Mouse (Mus musculus): ENCODE results near the gene Kif4. TPM values are rescaled to one million over a fixed set of nuclear protein-coding genes. Genes with fewer than 3 reads are reported as not detected.

Gene Kif4
- total and polyA plus RNA-seq, 3 experiments, result 3.6 to 66.0 (median 64.4) TPM

DNA sequence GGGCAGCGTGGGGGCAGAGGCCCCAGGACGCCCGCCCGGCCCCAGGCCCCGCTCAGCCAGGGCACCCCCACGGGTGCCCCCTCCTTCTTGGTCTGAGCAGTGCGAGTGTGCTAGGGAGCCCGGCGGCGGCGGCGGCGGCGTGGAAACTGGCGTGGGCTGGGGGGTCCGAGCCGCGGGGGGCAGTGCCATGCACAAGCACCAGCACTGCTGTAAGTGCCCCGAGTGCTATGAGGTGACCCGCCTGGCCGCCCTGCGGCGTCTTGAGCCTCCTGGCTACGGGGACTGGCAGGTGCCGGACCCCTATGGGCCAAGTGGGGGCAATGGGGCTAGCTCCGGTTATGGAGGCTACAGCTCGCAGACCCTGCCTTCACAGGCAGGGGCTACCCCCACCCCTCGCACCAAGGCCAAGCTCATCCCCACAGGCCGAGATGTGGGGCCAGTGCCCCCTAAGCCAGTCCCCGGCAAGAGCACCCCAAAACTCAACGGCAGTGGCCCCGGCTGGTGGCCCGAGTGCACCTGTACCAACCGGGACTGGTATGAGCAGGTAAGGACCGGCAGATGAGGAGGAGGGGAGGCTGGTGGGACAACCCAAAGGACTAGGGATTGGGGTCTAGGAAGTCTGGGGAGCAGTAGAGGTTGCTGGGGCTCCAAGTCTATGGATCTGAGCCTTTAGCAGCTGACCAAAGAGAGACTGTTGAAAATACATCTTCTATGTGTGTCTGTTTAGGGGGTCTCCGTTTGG is 142.5 kb downstream of the Kif4 start:
- no peaks in the 10 kb centered on the region for H3K9me3 ChIP-seq (replicated peaks)
- 0 out of 2 replicates have a peak, but pooled peaks cover 2% of the 10 kb centered on the region for H3K27me3 ChIP-seq (ENCODE audit: insufficient read depth, low read length)
- TF ChIP-seq GATA1 (IDR thresholded peaks at IDR 0.05; ENCODE audit: borderline replicate concordance, low read length) (no peak), POLR2AphosphoS5 (IDR thresholded peaks at IDR 0.05; ENCODE audit: insufficient replicate concordance, low read depth, low read length) (no peak), TAL1 (conservative IDR thresholded peaks at IDR 0.05; ENCODE audit: low read depth, low read length) (no peak), GATA2 (IDR thresholded peaks at IDR 0.05; ENCODE audit: borderline replicate concordance, low read depth, low read length) (no peak), CTCF (IDR thresholded peaks at IDR 0.05; ENCODE audit: low read depth, low read length) (no peak)
- H3K4me3 ChIP-seq (ENCODE audit: low read depth, low read length), result no peak overlapping the region
- no peak for DNase-seq (ENCODE audit: low spot score)
- no peak for ATAC-seq (ENCODE audit: extremely low read depth, insufficient number of reproducible peaks, low FRiP score, poor library complexity, severe bottlenecking)
- no peaks in the 10 kb centered on the region for H3K36me3 ChIP-seq (replicated peaks)
- H3K4me1 ChIP-seq (ENCODE audit: insufficient read depth, low read depth, low read length), result no peaks in the 10 kb centered on the region

DNA sequence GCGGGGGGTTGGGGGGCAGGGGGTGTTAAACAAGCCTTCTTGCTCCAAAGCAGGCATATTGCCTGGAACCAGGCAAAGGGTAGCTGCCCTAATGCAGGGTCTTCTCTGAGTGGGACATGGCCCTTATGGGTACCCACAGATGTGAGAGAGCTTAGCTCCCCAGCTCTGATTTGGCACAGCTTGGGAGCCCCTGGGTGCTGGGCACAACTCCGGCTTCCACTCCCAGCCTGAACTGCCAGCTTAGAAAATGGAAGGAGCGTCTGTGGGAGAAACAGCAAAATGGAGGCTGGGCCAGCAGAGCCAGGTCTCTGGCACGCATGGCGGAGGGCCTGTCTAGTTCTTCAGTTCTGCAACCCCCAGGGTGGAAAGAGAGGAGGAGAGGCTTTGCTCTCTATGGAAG is 143.7 kb downstream of the Kif4 start:
- Histone ChIP-seq H3K27me3 (ENCODE audit: insufficient read depth, low read length) (0 out of 2 replicates have a peak, but pooled peaks cover 2% of the 10 kb centered on the region), H3K36me3 (replicated peaks) (no peaks in the 10 kb centered on the region), H3K9me3 (replicated peaks) (no peaks in the 10 kb centered on the region), H3K4me3 (ENCODE audit: low read depth, low read length) (no peak overlapping the region), H3K4me1 (ENCODE audit: insufficient read depth, low read depth, low read length) (no peaks in the 10 kb centered on the region)
- ATAC-seq (ENCODE audit: extremely low read depth, insufficient number of reproducible peaks, low FRiP score, poor library complexity, severe bottlenecking) (no peak), DNase-seq (ENCODE audit: low spot score) (no peak)
- TF ChIP-seq POLR2AphosphoS5 (IDR thresholded peaks at IDR 0.05; ENCODE audit: insufficient replicate concordance, low read depth, low read length) (no peak), GATA1 (IDR thresholded peaks at IDR 0.05; ENCODE audit: borderline replicate concordance, low read length) (no peak), GATA2 (IDR thresholded peaks at IDR 0.05; ENCODE audit: borderline replicate concordance, low read depth, low read length) (no peak), TAL1 (conservative IDR thresholded peaks at IDR 0.05; ENCODE audit: low read depth, low read length) (no peak), CTCF (IDR thresholded peaks at IDR 0.05; ENCODE audit: low read depth, low read length) (no peak)

DNA sequence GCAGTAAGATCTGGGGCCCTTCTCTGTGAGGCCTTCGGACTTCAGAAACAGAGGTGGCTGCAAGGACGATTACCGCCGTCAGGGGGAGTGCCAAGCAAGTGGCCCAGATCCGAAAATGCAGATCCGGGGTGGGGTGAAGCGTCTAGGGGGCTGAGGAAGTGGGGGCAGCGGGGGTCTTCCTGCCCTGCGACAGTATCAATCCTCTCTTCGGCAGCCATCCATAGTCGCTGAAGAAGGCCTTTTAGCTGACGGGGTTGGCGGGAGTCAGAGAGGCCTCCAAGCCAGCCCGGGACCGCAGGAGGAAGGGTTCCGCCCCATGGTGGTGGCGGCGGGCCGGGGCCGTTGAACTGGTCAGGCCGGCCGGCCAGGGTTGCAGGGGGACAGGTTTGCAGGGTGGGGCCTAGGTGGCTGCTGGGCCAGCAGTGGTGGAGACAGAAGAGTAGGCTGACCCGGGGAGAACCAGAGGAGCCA is 148.8 kb downstream of the Kif4 start:
- DNase-seq (ENCODE audit: low spot score) (no peak), ATAC-seq (ENCODE audit: extremely low read depth, insufficient number of reproducible peaks, low FRiP score, poor library complexity, severe bottlenecking) (no peak)
- Histone ChIP-seq H3K9me3 (replicated peaks) (no peaks in the 10 kb centered on the region), H3K27me3 (ENCODE audit: insufficient read depth, low read length) (peaks cover 3% of the 10 kb centered on the region; the same call in 1 of the 2 replicates), H3K4me1 (ENCODE audit: insufficient read depth, low read depth, low read length) (peaks cover 3% of the 10 kb centered on the region), H3K4me3 (ENCODE audit: low read depth, low read length) (no peak overlapping the region), H3K36me3 (replicated peaks) (no peaks in the 10 kb centered on the region)
- no peak for TF ChIP-seq POLR2AphosphoS5 (IDR thresholded peaks at IDR 0.05; ENCODE audit: insufficient replicate concordance, low read depth, low read length)

DNA sequence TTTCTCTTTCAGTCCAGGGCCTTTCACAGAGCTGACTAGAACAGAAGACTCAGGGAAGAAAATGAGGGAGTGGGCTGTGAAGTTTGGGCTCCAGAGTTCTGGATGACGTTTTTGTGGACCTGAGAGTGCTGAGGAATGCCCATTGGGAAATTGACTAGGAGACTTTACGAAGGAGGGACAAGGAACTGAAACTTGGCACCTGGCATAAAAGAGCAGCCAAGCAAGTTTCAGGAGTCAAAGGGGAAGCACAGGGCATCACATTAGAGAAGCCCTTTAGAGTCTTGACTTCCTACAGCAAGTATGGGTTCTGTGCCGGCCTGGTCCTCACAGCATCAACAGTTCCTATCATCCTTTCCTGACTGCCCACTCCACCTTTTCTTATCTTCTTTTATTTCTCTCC is 149.9 kb downstream of the Kif4 start:
- no peak for ATAC-seq (ENCODE audit: extremely low read depth, insufficient number of reproducible peaks, low FRiP score, poor library complexity, severe bottlenecking)

DNA sequence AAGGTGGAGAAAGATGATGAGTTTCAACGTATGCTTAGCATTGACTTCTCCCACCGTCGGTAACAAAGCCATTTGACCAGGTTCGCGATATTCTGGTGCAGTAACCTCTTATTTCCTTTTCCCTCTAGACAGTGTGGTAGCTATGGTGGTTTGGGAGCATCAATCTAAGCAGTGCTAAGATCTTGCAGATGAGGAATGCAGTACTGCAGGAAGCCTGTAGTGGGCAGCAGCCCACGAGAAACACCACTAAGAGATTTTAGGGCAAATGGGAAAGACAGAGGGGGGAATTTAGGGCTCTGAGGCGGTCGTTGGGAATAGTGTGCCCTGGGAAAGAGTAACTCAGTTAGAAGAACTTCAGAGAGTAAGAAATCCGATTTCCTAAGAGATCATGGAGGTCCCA is 151.0 kb downstream of the Kif4 start:
- Histone ChIP-seq H3K9me3 (replicated peaks) (no peaks in the 10 kb centered on the region), H3K4me1 (ENCODE audit: insufficient read depth, low read depth, low read length) (peaks cover 3% of the 10 kb centered on the region), H3K27me3 (ENCODE audit: insufficient read depth, low read length) (peaks cover 3% of the 10 kb centered on the region; the same call in 1 of the 2 replicates), H3K36me3 (replicated peaks) (no peaks in the 10 kb centered on the region), H3K4me3 (ENCODE audit: low read depth, low read length) (no peak overlapping the region)
- ATAC-seq (ENCODE audit: extremely low read depth, insufficient number of reproducible peaks, low FRiP score, poor library complexity, severe bottlenecking), result no peak
- peak; percentile 3 for DNase-seq (ENCODE audit: low spot score)
- no peak for TF ChIP-seq CTCF (IDR thresholded peaks at IDR 0.05; ENCODE audit: low read depth, low read length)
- TF ChIP-seq GATA2 (IDR thresholded peaks at IDR 0.05; ENCODE audit: borderline replicate concordance, low read depth, low read length), result no peak
- no peak for TF ChIP-seq POLR2AphosphoS5 (IDR thresholded peaks at IDR 0.05; ENCODE audit: insufficient replicate concordance, low read depth, low read length)
- TF ChIP-seq GATA1 (IDR thresholded peaks at IDR 0.05; ENCODE audit: borderline replicate concordance, low read length), result no peak
- TF ChIP-seq TAL1 (conservative IDR thresholded peaks at IDR 0.05; ENCODE audit: low read depth, low read length), result no peak

More for the DNA sequence above, 149.9 kb downstream of the Kif4 start:
- H3K4me1 ChIP-seq (ENCODE audit: insufficient read depth, low read depth, low read length), result peaks cover 3% of the 10 kb centered on the region
- no peaks in the 10 kb centered on the region for H3K36me3 ChIP-seq (replicated peaks)
- DNase-seq (ENCODE audit: low spot score), result no peak
- no peak overlapping the region for H3K4me3 ChIP-seq (ENCODE audit: low read depth, low read length)
- no peaks in the 10 kb centered on the region for H3K9me3 ChIP-seq (replicated peaks)
- TF ChIP-seq POLR2AphosphoS5 (IDR thresholded peaks at IDR 0.05; ENCODE audit: insufficient replicate concordance, low read depth, low read length), result no peak
- no peak for TF ChIP-seq GATA1 (IDR thresholded peaks at IDR 0.05; ENCODE audit: borderline replicate concordance, low read length)
- TF ChIP-seq GATA2 (IDR thresholded peaks at IDR 0.05; ENCODE audit: borderline replicate concordance, low read depth, low read length), result no peak
- TF ChIP-seq TAL1 (conservative IDR thresholded peaks at IDR 0.05; ENCODE audit: low read depth, low read length), result no peak
- no peak for TF ChIP-seq CTCF (IDR thresholded peaks at IDR 0.05; ENCODE audit: low read depth, low read length)
- peaks cover 3% of the 10 kb centered on the region; the same call in 1 of the 2 replicates for H3K27me3 ChIP-seq (ENCODE audit: insufficient read depth, low read length)

Other genes starting within 250 kb of the Kif4 start
- gene Otud6a, start 196.7 kb upstream of the Kif4 start, total RNA-seq (2014; fragmentation: Nextera tagmentation), result not detected in 2 replicates
- 0.33 TPM in 1 of 2 replicates, not detected in the other for gene Otud6a, start 196.7 kb upstream of the Kif4 start, total RNA-seq (2017)
- gene Otud6a, start 196.7 kb upstream of the Kif4 start, polyA plus RNA-seq (2012), result not detected in 2 replicates
- gene Awat2, start 183.0 kb upstream of the Kif4 start, total RNA-seq (2014; fragmentation: Nextera tagmentation), result 0.73 and 2.0 TPM in 2 replicates
- 0.82 and 1.0 TPM in 2 replicates for gene Awat2, start 183.0 kb upstream of the Kif4 start, total RNA-seq (2017)
- gene Awat2, start 183.0 kb upstream of the Kif4 start, polyA plus RNA-seq (2012), result 0.08 TPM in 1 of 2 replicates, not detected in the other
- 63.3 and 72.2 TPM in 2 replicates for gene Igbp1, start 131.4 kb upstream of the Kif4 start, total RNA-seq (2014; fragmentation: Nextera tagmentation)
- 103 and 104 TPM in 2 replicates for gene Igbp1, start 131.4 kb upstream of the Kif4 start, total RNA-seq (2017)
- gene Igbp1, start 131.4 kb upstream of the Kif4 start, polyA plus RNA-seq (2012), result 18.7 and 20.7 TPM in 2 replicates
- not detected in 2 replicates for gene Dgat2l6, start 100.9 kb upstream of the Kif4 start, total RNA-seq (2014; fragmentation: Nextera tagmentation)
- gene Dgat2l6, start 100.9 kb upstream of the Kif4 start, total RNA-seq (2017), result 0.11 and 0.12 TPM in 2 replicates
- not detected in 2 replicates for gene Dgat2l6, start 100.9 kb upstream of the Kif4 start, polyA plus RNA-seq (2012)
- not detected in 2 replicates for gene Awat1, start 53.5 kb upstream of the Kif4 start, total RNA-seq (2014; fragmentation: Nextera tagmentation)
- gene Awat1, start 53.5 kb upstream of the Kif4 start, total RNA-seq (2017), result 0.12 TPM in 1 of 2 replicates, not detected in the other
- not detected in 2 replicates for gene Awat1, start 53.5 kb upstream of the Kif4 start, polyA plus RNA-seq (2012)
- gene P2ry4, start 30.9 kb upstream of the Kif4 start, total RNA-seq (2014; fragmentation: Nextera tagmentation), result not detected in 2 replicates
- 0.05 TPM in 1 of 2 replicates, not detected in the other for gene P2ry4, start 30.9 kb upstream of the Kif4 start, total RNA-seq (2017)
- not detected in 2 replicates for gene P2ry4, start 30.9 kb upstream of the Kif4 start, polyA plus RNA-seq (2012)
- not detected in 2 replicates for gene Arr3, start 20.2 kb upstream of the Kif4 start, total RNA-seq (2014; fragmentation: Nextera tagmentation)
- 0.38 TPM in 1 of 2 replicates, not detected in the other for gene Arr3, start 20.2 kb upstream of the Kif4 start, total RNA-seq (2017)
- not detected in 2 replicates for gene Arr3, start 20.2 kb upstream of the Kif4 start, polyA plus RNA-seq (2012)
- gene Pdzd11, start 831 bp downstream of the Kif4 start, total RNA-seq (2014; fragmentation: Nextera tagmentation), result 52.7 and 58.3 TPM in 2 replicates
- gene Pdzd11, start 831 bp downstream of the Kif4 start, total RNA-seq (2017), result 37.0 and 39.0 TPM in 2 replicates
- 4.2 and 8.4 TPM in 2 replicates for gene Pdzd11, start 831 bp downstream of the Kif4 start, polyA plus RNA-seq (2012)
- gene Gdpd2, start 104.1 kb downstream of the Kif4 start, total RNA-seq (2014; fragmentation: Nextera tagmentation), result not detected in 2 replicates
- 0.16 TPM in 1 of 2 replicates, not detected in the other for gene Gdpd2, start 104.1 kb downstream of the Kif4 start, total RNA-seq (2017)
- not detected in 2 replicates for gene Gdpd2, start 104.1 kb downstream of the Kif4 start, polyA plus RNA-seq (2012)
- not detected in 2 replicates for gene Dlg3, start 142.0 kb downstream of the Kif4 start, total RNA-seq (2014; fragmentation: Nextera tagmentation)
- gene Dlg3, start 142.0 kb downstream of the Kif4 start, total RNA-seq (2017), result 0.05 TPM in 1 of 2 replicates, not detected in the other
- not detected in 2 replicates for gene Dlg3, start 142.0 kb downstream of the Kif4 start, polyA plus RNA-seq (2012)